Mouse (Mus musculus) urinary bladder, adult 18-20 months (tissue): ENCODE results near the gene Kalrn.

Source experiments
- DNase-seq, 2 experiments: peaks; one replicate each; pipeline ENCODE4 v3.0.0; 2022; ENCODE audit warnings: low spot score in 2 of 2, mixed read lengths in 2 of 2

The Kalrn gene

GRCm38 (mm10) chr16:33988358-33989012 lies 584.8 kb downstream of the Kalrn start:
- DNase-seq = peak in 1 of 2 experiments; percentile 31

- DNase-seq = no peak
These were observed 586.3 kb downstream of the Kalrn start for GRCm38 (mm10) chr16:33986993-33987392.

- DNase-seq = no peak
These were observed 588.0 kb downstream of the Kalrn start for GRCm38 (mm10) chr16:33985372-33985771.

GRCm38 (mm10) chr16:33983712-33984111 lies 589.6 kb downstream of the Kalrn start:
- no peak for DNase-seq

- no peak for DNase-seq
These were observed 593.5 kb downstream of the Kalrn start for GRCm38 (mm10) chr16:33979855-33980254.

- no peak for DNase-seq
These were observed 606.1 kb downstream of the Kalrn start for GRCm38 (mm10) chr16:33967283-33967640.

- peak; percentile 64 to 82 for DNase-seq
These were observed 606.6 kb downstream of the Kalrn start, which contains the start of gene Umps for GRCm38 (mm10) chr16:33966538-33967282. Gene Umps, minus strand, starts transcription at chr16:33967038.

GRCm38 (mm10) chr16:33965878-33966537 lies 607.3 kb downstream of the Kalrn start:
- DNase-seq = no peak

GRCm38 (mm10) chr16:33963509-33963908 lies 609.8 kb downstream of the Kalrn start:
- no peak for DNase-seq

GRCm38 (mm10) chr16:33954793-33955192 lies 618.5 kb downstream of the Kalrn start:
- DNase-seq = no peak

GRCm38 (mm10) chr16:33953008-33953407 lies 620.3 kb downstream of the Kalrn start:
- DNase-seq = no peak

GRCm38 (mm10) chr16:33950830-33951229 lies 622.5 kb downstream of the Kalrn start:
- peak; percentile 69 to 78 for DNase-seq

GRCm38 (mm10) chr16:33950386-33950785 lies 622.9 kb downstream of the Kalrn start:
- no peak for DNase-seq

- no peak for DNase-seq
These were observed 625.4 kb downstream of the Kalrn start for GRCm38 (mm10) chr16:33947664-33948571.

- DNase-seq = no peak
These were observed 627.3 kb downstream of the Kalrn start for GRCm38 (mm10) chr16:33946021-33946420.

GRCm38 (mm10) chr16:33944772-33945171 lies 628.6 kb downstream of the Kalrn start:
- DNase-seq = no peak

- no peak for DNase-seq
These were observed 629.2 kb downstream of the Kalrn start for GRCm38 (mm10) chr16:33944126-33944525.

- DNase-seq = no peak
These were observed 629.9 kb downstream of the Kalrn start for GRCm38 (mm10) chr16:33943388-33943787.

GRCm38 (mm10) chr16:33942341-33942740 lies 631.0 kb downstream of the Kalrn start:
- no peak for DNase-seq

- DNase-seq = peak; percentile 50 to 65
These were observed 632.0 kb downstream of the Kalrn start for GRCm38 (mm10) chr16:33941271-33941781.

- DNase-seq = no peak
These were observed 633.2 kb downstream of the Kalrn start for GRCm38 (mm10) chr16:33940095-33940494.
